Mouse (Mus musculus) kidney, adult 2 months (tissue): ENCODE results near the gene Gm7075. TPM values are rescaled to one million over a fixed set of nuclear protein-coding genes. Genes with fewer than 3 reads are reported as not detected.

Experiments
- DNase-seq: peaks from one replicate; pipeline ENCODE4 v3.0.0; 2021
- H3K27ac ChIP-seq: fragments of 200-500 bp; 2 replicates; pipeline ENCODE4 v1.5.1; 2012; ENCODE audit warnings: low read depth, low read length, control low read depth, inconsistent platforms; ENCODE audit not compliant: insufficient read depth
- H3K27me3 ChIP-seq: fragments of 200-500 bp; replicated peaks from 2 replicates; pipeline ENCODE4 v1.6.1; 2012; ENCODE audit warnings: mild to moderate bottlenecking, moderate library complexity, low read length, inconsistent platforms; ENCODE audit not compliant: control insufficient read depth, insufficient read depth
- H3K36me3 ChIP-seq: fragments of 200-500 bp; 2 replicates; pipeline ENCODE4 v1.6.1; 2012; ENCODE audit warnings: mild to moderate bottlenecking, moderate library complexity, low read length, inconsistent platforms; ENCODE audit not compliant: control insufficient read depth, insufficient read depth
- H3K4me1 ChIP-seq: fragments of 200-500 bp; 2 replicates; pipeline ENCODE4 v1.6.1; 2011; ENCODE audit warnings: low read length; ENCODE audit not compliant: control insufficient read depth, insufficient read depth
- H3K4me3 ChIP-seq: fragments of 200-500 bp; 2 replicates; pipeline ENCODE4 v1.5.1; 2011; ENCODE audit warnings: mild to moderate bottlenecking, low read depth, low read length, control low read depth; ENCODE audit not compliant: insufficient read depth
- CTCF ChIP-seq: fragments of 200-500 bp; conservative IDR thresholded peaks from 2 replicates; pipeline ENCODE4 v1.5.1; 2011; ENCODE audit warnings: low read depth, mild to moderate bottlenecking, control low read depth, low read length, moderate library complexity, mixed read lengths; ENCODE audit not compliant: insufficient read depth, insufficient read length
- POLR2A ChIP-seq: fragments of 200-500 bp; IDR thresholded peaks from one replicate; pipeline ENCODE4 v1.6.1; 2011; ENCODE audit warnings: low read depth, low read length, control low read depth
- WGBS: fragments of 180-500 bp; shearing (Covaris S2); methylation state at CpG from one replicate; pipeline ENCODE4 v1.1.7; 2018; 5-methylcytosine and 5-hydroxymethylcytosine counted together
- polyA plus RNA-seq: library from polyadenylated mRNA; depleted of rRNA; stranded (reverse); fragments of >200 nt; gene quantifications from 2 replicates; pipeline ENCODE4 v1.2.3, GENCODE M21; 2012

The Gm7075 gene
- polyA plus RNA-seq, 1 experiment = not detected

- Histone ChIP-seq H3K4me1 (no peaks in the 10 kb centered on the region), H3K36me3 (no peaks in the 10 kb centered on the region)
- no peak for DNase-seq
These were observed 18.2 kb upstream of the Gm7075 start for GRCm38 (mm10) chr10:63439694-63440228.

GRCm38 (mm10) chr10:63438736-63439262 is 17.2 kb upstream of the Gm7075 start:
- Histone ChIP-seq H3K4me1 (no peaks in the 10 kb centered on the region), H3K36me3 (no peaks in the 10 kb centered on the region)
- no peak for DNase-seq

More at GRCm38 (mm10) chr10:63439694-63440228, 18.2 kb upstream of the Gm7075 start:
- TF ChIP-seq POLR2A (no peak), CTCF (no peak)
- 59% methylated on average over 7 of the region's 7 CpGs for WGBS
- no peaks in the 10 kb centered on the region for H3K27me3 ChIP-seq
- no peak overlapping the region for H3K27ac ChIP-seq
- H3K4me3 ChIP-seq = no peak overlapping the region

GRCm38 (mm10) chr10:63432887-63433286 is 11.3 kb upstream of the Gm7075 start:
- Histone ChIP-seq H3K27ac (no peak overlapping the region), H3K27me3 (no peaks in the 10 kb centered on the region), H3K36me3 (no peaks in the 10 kb centered on the region), H3K4me3 (no peak overlapping the region), H3K4me1 (no peaks in the 10 kb centered on the region; the same call in 1 of the 2 replicates)
- no peak for DNase-seq
- no peak for TF ChIP-seq CTCF
- TF ChIP-seq POLR2A = no peak
- 80% methylated on average over 2 of the region's 2 CpGs for WGBS

More at GRCm38 (mm10) chr10:63438736-63439262, 17.2 kb upstream of the Gm7075 start:
- TF ChIP-seq CTCF (no peak), POLR2A (no peak)
- Histone ChIP-seq H3K27ac (no peak overlapping the region), H3K27me3 (no peaks in the 10 kb centered on the region), H3K4me3 (no peak overlapping the region)

GRCm38 (mm10) chr10:63432099-63432498 is 10.5 kb upstream of the Gm7075 start:
- no peaks in the 10 kb centered on the region; the same call in 1 of the 2 replicates for H3K4me1 ChIP-seq
- DNase-seq = no peak
- no peaks in the 10 kb centered on the region for H3K27me3 ChIP-seq
- H3K27ac ChIP-seq = no peak overlapping the region
- TF ChIP-seq CTCF = no peak
- no peak for TF ChIP-seq POLR2A
- H3K4me3 ChIP-seq = no peak overlapping the region
- 90% methylated on average over 8 of the region's 8 CpGs for WGBS
- H3K36me3 ChIP-seq = no peaks in the 10 kb centered on the region

DNA sequence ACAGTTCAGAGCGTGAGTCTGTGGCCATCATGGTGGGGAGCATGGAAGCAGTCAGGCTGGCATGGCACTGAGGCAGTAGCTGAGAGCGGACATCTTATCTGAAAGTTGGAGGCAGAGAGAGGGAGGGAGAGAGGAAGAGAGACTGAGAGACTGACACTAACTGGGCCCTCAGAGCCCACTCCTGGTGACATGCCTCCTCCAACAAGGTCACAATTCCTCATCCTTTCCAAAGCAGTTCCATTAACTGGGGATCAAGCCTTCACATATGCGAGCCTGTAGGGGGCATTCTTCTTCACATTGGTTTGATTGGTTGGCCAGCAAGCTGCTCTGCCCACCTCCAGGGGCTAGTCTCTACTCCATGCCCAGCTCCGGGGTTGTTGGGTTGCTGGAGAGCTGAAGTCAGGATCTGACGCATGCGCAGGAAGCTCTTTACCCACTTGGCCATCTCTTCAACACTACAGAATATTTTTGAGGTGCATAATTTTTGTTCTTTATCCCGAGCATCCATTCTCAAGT is 9.7 kb upstream of the Gm7075 start:
- TF ChIP-seq CTCF (no peak), POLR2A (no peak)
- no peaks in the 10 kb centered on the region for H3K36me3 ChIP-seq
- H3K27me3 ChIP-seq = no peaks in the 10 kb centered on the region
- DNase-seq = no peak
- no peaks in the 10 kb centered on the region; the same call in 1 of the 2 replicates for H3K4me1 ChIP-seq
- WGBS = 92% methylated on average over 7 of the region's 7 CpGs
- no peak overlapping the region for H3K4me3 ChIP-seq
- H3K27ac ChIP-seq = no peak overlapping the region

DNA sequence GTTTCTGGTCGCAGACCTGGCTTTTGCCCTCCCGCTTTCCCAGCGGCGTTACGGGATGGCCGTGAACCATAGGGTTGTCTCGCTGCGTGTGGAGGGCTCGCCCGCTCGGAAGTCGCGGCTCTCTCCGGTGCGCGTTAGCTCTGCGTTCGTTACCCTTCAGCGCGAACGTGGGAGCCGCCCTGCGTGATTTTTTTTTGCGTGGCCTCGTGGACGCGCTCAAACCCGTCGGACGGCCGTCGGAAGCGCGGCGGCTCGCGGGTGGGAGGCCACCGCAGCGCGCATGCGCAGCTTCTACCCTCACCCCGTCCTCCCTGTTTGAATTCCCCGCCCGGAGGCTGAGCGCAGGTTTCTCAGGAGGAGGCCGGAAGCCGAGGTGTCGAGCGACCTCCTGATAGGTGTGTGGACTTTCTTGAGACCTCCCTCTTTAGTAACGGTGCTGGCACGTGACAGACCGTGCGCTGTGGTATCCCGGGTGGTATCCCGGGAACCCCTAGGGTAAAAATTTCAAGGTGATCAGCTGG is 8.3 kb upstream of the Gm7075 start, which contains the start of gene Ctnna3:
Gene Ctnna3 (plus strand): TSS at position 314 of the 521 bp plus-strand sequence.
- no peaks in the 10 kb centered on the region for H3K27me3 ChIP-seq
- DNase-seq = peak; percentile 95
- H3K36me3 ChIP-seq = no peaks in the 10 kb centered on the region
- peak within 1 kb of the TSS; percentile 14; the same call in 1 of the 2 replicates for H3K27ac ChIP-seq
- WGBS = under 1% methylated on average over 55 of the region's 55 CpGs
- TF ChIP-seq POLR2A (no peak), CTCF (no peak)
- no peaks in the 10 kb centered on the region; the same call in 1 of the 2 replicates for H3K4me1 ChIP-seq
- H3K4me3 ChIP-seq = peak within 1 kb of the TSS; percentile 75

GRCm38 (mm10) chr10:63429380-63429779 is 7.8 kb upstream of the Gm7075 start:
- Histone ChIP-seq H3K4me1 (no peaks in the 10 kb centered on the region; the same call in 1 of the 2 replicates), H3K27me3 (no peaks in the 10 kb centered on the region), H3K36me3 (no peaks in the 10 kb centered on the region), H3K27ac (peak overlapping the region; percentile 14; the same call in 1 of the 2 replicates), H3K4me3 (peak overlapping the region; percentile 75)
- TF ChIP-seq CTCF (0 out of 2 replicates have a peak, but pooled peaks have one; percentile 1), POLR2A (no peak)
- peak; percentile 99 for DNase-seq
- WGBS = under 1% methylated on average over 34 of the region's 34 CpGs
